Mouse (Mus musculus): Measurements from ENCODE around the gene Selenov.

DNA sequence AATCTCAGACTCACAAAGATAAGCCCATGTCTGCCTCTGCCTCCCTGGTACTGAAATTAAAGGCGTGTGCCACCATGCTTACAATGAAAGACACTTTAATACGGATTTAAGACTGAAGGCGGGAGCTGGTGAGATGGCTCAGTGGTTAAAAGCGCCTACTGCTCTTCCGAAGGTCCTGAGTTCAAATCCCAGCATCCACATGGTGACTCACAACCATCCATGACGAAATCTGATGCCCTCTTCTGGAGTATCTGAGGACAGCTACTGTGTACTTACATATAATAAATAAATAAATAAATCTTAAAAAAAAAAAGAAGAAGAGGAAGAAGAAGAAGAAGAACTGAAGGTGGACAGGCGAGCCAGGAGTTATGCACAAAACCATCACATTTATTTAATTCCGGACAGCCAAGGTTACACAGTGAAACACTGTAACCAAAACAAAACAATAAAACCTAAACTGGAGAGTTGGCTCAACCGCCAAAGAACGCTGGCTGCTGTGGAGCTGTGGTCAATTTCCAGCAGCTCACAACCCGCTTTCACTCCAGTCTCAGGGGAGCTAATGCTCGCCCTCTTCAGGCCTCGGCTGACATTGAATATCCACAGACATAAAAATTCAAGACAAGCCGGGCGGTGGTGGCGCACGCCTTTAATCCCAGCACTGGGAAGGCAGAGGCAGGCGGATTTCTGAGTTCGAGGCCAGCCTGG is 48.4 kb upstream of the Selenov start:
- TF ChIP-seq CTCF (IDR thresholded peaks at IDR 0.05; ENCODE audit: low read depth, low read length) (peak; percentile 50), POLR2A (IDR thresholded peaks at IDR 0.05; ENCODE audit: extremely low read depth, insufficient read depth, low read length) (no peak)

Data from liver, adult 2 months (tissue).